Mouse (Mus musculus) hindbrain, embryonic 14.5 days (tissue): ENCODE measurements around the gene Atp12a. TPM values are rescaled to one million over a fixed set of nuclear protein-coding genes. Genes with fewer than 3 reads are reported as not detected.
A peak's percentile ranks its signal among the peaks of the same experiment; 100 is the strongest.

ENCODE experiments used
- ATAC-seq: fragments of 200-750 bp; cut with Nextera tagmentation; 2 replicates; pipeline ENCODE4 v1.8.0; 2017; ENCODE audit warnings: moderate number of reproducible peaks, mild to moderate bottlenecking, moderate TSS enrichment, moderate library complexity; ENCODE audit not compliant: low FRiP score
- DNase-seq: peaks from one replicate; pipeline ENCODE4 v3.0.0-alpha.2; 2015; ENCODE audit warnings: low spot score
- H3K27ac ChIP-seq: fragments of 300-500 bp; sonication (generic); 2 replicates; pipeline ENCODE4 v1.5.1; 2014; ENCODE audit warnings: mild to moderate bottlenecking, moderate library complexity
- H3K27me3 ChIP-seq: fragments of 300-500 bp; sonication (generic); 2 replicates; pipeline ENCODE4 v1.6.1; 2014; ENCODE audit warnings: mild to moderate bottlenecking, low read length, mixed read lengths; ENCODE audit not compliant: control insufficient read depth, insufficient read depth
- H3K36me3 ChIP-seq: fragments of 300-500 bp; sonication (generic); replicated peaks from 2 replicates; pipeline ENCODE4 v1.6.1; 2014; ENCODE audit not compliant: control insufficient read depth, insufficient read depth
- H3K4me1 ChIP-seq: fragments of 300-500 bp; sonication (generic); replicated peaks from 2 replicates; pipeline ENCODE4 v1.6.1; 2014; ENCODE audit warnings: antibody characterized with exemption, low read length, mixed read lengths; ENCODE audit not compliant: control insufficient read depth, insufficient read depth
- H3K4me2 ChIP-seq: fragments of 300-500 bp; sonication (generic); replicated peaks from 2 replicates; pipeline ENCODE4 v1.6.1; 2014; ENCODE audit warnings: mild to moderate bottlenecking, moderate library complexity
- H3K4me3 ChIP-seq: fragments of 300-500 bp; sonication (generic); replicated peaks from 2 replicates; pipeline ENCODE4 v1.5.1; 2014; ENCODE audit warnings: mild to moderate bottlenecking, low read length
- H3K9ac ChIP-seq: fragments of 300-500 bp; sonication (generic); 2 replicates; pipeline ENCODE4 v1.6.1; 2014
- H3K9me3 ChIP-seq: fragments of 300-500 bp; sonication (generic); 2 replicates; pipeline ENCODE4 v1.6.1; 2016; ENCODE audit warnings: low read length; ENCODE audit not compliant: control insufficient read depth
- WGBS: fragments of 180-500 bp; shearing (Covaris S2); extraction: QIAGEN DNeasy Blood & Tissue Kit; methylation state at CpG from one replicate; pipeline ENCODE4 v1.1.7; 2014; 5-methylcytosine and 5-hydroxymethylcytosine counted together
- polyA plus RNA-seq: library from polyadenylated mRNA; unstranded; fragments of >200 nt; fragmentation: Nextera tagmentation; extraction: Ambion mirVana; gene quantifications from 2 replicates; pipeline ENCODE4 v1.2.1, GENCODE M21; 2014

Atp12a gene
- polyA plus RNA-seq, result 0.29 and 0.35 TPM in 2 replicates

GRCm38 (mm10) chr14:56364711-56365237, at the start of gene Atp12a:
TSS of gene Atp12a (plus strand) at chr14:56365068.
- peak within 1 kb of the TSS; percentile 48 for H3K4me3 ChIP-seq

GRCm38 (mm10) chr14:56315519-56315918, 49.3 kb upstream of the Atp12a start:
- Histone ChIP-seq H3K9me3 (no peaks in the 10 kb centered on the region), H3K27me3 (no peaks in the 10 kb centered on the region), H3K4me1 (no peaks in the 10 kb centered on the region), H3K27ac (no peak overlapping the region), H3K36me3 (no peaks in the 10 kb centered on the region), H3K4me2 (no peak overlapping the region), H3K4me3 (no peak overlapping the region), H3K9ac (no peak overlapping the region)
- ATAC-seq (no peak), DNase-seq (no peak)
- 70% methylated on average over 7 of the region's 7 CpGs for WGBS

More at GRCm38 (mm10) chr14:56364711-56365237, at the start of gene Atp12a:
- Histone ChIP-seq H3K27ac (no peak within 1 kb of the TSS), H3K4me2 (peak within 1 kb of the TSS; percentile 88), H3K4me1 (no peaks in the 10 kb centered on the region), H3K9me3 (no peaks in the 10 kb centered on the region), H3K9ac (peak within 1 kb of the TSS; percentile 57), H3K27me3 (peaks cover 52% of the 10 kb centered on the region), H3K36me3 (no peaks in the 10 kb centered on the region)
- WGBS, result 1% methylated on average over 48 of the region's 48 CpGs
- ATAC-seq, result peak; percentile 55; the same call in 1 of the 2 replicates
- no peak for DNase-seq

- H3K27ac ChIP-seq, result no peak overlapping the region
- H3K4me1 ChIP-seq, result no peaks in the 10 kb centered on the region
- no peaks in the 10 kb centered on the region for H3K36me3 ChIP-seq
- H3K4me3 ChIP-seq, result no peak overlapping the region
- H3K9ac ChIP-seq, result no peak overlapping the region
- no peak overlapping the region for H3K4me2 ChIP-seq
- ATAC-seq (no peak), DNase-seq (no peak)
- H3K9me3 ChIP-seq, result no peaks in the 10 kb centered on the region
- H3K27me3 ChIP-seq, result no peaks in the 10 kb centered on the region
- WGBS, result 95% methylated on average over 4 of the region's 4 CpGs
Observed at GRCm38 (mm10) chr14:56316333-56316732, 48.5 kb upstream of the Atp12a start.

DNA sequence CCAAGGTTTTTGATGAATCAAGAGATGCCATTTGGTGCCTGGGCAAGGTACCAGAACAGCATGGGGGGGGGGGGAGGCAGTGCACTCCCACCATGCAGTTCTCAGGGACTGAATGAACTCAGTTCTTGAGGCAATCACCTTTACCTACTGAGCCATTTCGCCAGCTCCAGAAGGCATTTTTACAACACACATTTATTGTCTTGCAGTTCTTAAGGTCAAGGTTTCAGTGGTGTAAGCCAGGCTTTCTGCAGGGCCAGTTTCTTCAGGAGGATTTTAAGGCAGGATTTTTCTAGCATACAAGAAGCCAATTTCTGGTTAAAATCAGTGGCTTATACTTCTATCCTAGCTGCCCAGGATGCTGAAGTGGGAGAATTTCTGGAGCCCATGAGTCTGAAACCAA, 41.9 kb upstream of the Atp12a start:
- Histone ChIP-seq H3K4me3 (no peak overlapping the region), H3K9ac (no peak overlapping the region), H3K4me1 (no peaks in the 10 kb centered on the region), H3K27me3 (no peaks in the 10 kb centered on the region), H3K9me3 (no peaks in the 10 kb centered on the region), H3K36me3 (no peaks in the 10 kb centered on the region), H3K4me2 (no peak overlapping the region), H3K27ac (no peak overlapping the region)
- no peak for DNase-seq
- ATAC-seq, result no peak
- 84% methylated on average over 1 of the region's 1 CpGs for WGBS

- H3K4me2 ChIP-seq, result no peak overlapping the region
- no peak overlapping the region for H3K9ac ChIP-seq
- no peak overlapping the region for H3K27ac ChIP-seq
- DNase-seq (no peak), ATAC-seq (no peak)
- no peaks in the 10 kb centered on the region for H3K4me1 ChIP-seq
- no peaks in the 10 kb centered on the region for H3K27me3 ChIP-seq
- H3K36me3 ChIP-seq, result no peaks in the 10 kb centered on the region
- no peak overlapping the region for H3K4me3 ChIP-seq
- no peaks in the 10 kb centered on the region for H3K9me3 ChIP-seq
Observed at GRCm38 (mm10) chr14:56325038-56325437, 39.8 kb upstream of the Atp12a start.

GRCm38 (mm10) chr14:56333700-56334099, 31.2 kb upstream of the Atp12a start:
- no peak overlapping the region for H3K4me3 ChIP-seq
- H3K4me2 ChIP-seq, result no peak overlapping the region
- no peaks in the 10 kb centered on the region for H3K27me3 ChIP-seq
- H3K36me3 ChIP-seq, result no peaks in the 10 kb centered on the region
- no peak overlapping the region for H3K9ac ChIP-seq
- ATAC-seq (no peak), DNase-seq (no peak)
- H3K4me1 ChIP-seq, result peaks cover 7% of the 10 kb centered on the region; the same call in 1 of the 2 replicates
- H3K9me3 ChIP-seq, result no peaks in the 10 kb centered on the region
- H3K27ac ChIP-seq, result no peak overlapping the region

DNA sequence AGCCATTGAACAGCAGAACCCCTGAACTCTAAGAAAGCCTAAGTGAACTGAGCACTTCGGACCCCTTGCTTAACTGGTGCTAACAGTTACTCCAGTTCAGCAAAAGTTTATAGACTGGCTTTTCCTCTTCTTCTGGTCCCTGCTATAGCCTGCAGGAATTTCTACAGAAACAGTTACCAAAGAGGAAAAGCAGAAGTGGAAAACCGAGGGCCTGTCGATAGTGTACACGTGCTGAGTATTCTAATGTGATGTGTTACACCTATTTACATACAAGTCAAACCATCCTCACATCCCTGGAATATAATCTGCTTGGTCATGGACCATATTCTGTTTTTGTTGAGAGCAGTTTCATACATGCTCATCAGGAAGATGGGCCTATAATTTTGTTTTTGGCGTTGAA, 30.4 kb upstream of the Atp12a start:
- no peak for ATAC-seq
- no peak overlapping the region for H3K27ac ChIP-seq
- no peak overlapping the region for H3K9ac ChIP-seq
- no peak for DNase-seq
- H3K4me3 ChIP-seq, result no peak overlapping the region
- H3K27me3 ChIP-seq, result no peaks in the 10 kb centered on the region
- H3K9me3 ChIP-seq, result no peaks in the 10 kb centered on the region
- H3K4me1 ChIP-seq, result peaks cover 7% of the 10 kb centered on the region; the same call in 1 of the 2 replicates
- H3K4me2 ChIP-seq, result no peak overlapping the region
- H3K36me3 ChIP-seq, result no peaks in the 10 kb centered on the region
- WGBS, result 91% methylated on average over 5 of the region's 5 CpGs

- Histone ChIP-seq H3K27me3 (no peaks in the 10 kb centered on the region), H3K36me3 (no peaks in the 10 kb centered on the region), H3K9me3 (no peaks in the 10 kb centered on the region), H3K4me3 (no peak overlapping the region), H3K9ac (no peak overlapping the region), H3K27ac (no peak overlapping the region), H3K4me1 (peaks cover 7% of the 10 kb centered on the region; the same call in 1 of the 2 replicates), H3K4me2 (no peak overlapping the region)
- DNase-seq (no peak), ATAC-seq (no peak)
- WGBS, result 96% methylated on average over 10 of the region's 10 CpGs
Observed at GRCm38 (mm10) chr14:56336032-56336431, 28.8 kb upstream of the Atp12a start.

DNA sequence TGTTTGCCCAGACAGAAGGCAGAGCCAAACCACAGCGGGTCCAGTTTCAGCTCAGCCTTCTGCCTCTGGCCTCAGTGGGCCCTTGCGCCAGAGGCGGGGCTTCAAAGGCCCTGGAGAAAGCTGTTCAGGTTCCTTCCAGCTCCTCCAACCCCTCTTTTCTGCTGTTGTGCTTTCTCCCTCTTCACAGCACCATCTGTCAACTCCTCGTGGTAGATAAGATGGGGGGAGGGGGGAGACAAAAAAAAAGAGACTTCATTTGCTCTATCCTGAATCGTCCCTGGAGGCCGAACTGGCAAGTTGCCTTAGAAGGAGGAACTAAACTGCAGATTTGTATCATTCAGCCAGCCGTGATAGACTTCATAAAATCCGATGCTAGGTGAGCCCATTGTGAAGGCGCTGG, 27.8 kb upstream of the Atp12a start:
- DNase-seq, result peak; percentile 48

DNA sequence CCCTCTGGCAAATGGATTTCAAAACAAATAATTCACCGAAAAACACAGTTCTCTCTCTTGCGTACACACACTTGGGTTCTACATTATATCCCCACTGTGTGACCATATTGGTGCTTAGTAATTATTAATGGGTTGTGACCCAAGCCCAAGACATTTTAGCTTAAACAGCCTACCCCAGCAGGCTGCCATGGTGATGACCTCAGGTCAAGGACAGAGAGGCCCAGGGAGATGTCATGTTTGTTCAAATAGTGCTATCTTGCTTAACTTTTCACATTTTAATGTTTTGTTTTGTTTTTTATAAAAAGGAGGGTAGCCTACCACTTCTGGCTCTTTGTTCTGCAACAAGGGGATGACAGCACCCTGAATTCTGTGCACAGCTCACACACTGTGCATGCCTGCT, 27.2 kb upstream of the Atp12a start:
- DNase-seq, result no peak
- Histone ChIP-seq H3K4me3 (no peak overlapping the region), H3K27me3 (no peaks in the 10 kb centered on the region), H3K9me3 (no peaks in the 10 kb centered on the region), H3K4me2 (no peak overlapping the region), H3K4me1 (peaks cover 7% of the 10 kb centered on the region; the same call in 1 of the 2 replicates), H3K27ac (no peak overlapping the region), H3K36me3 (no peaks in the 10 kb centered on the region), H3K9ac (no peak overlapping the region)
- ATAC-seq, result no peak
- 83% methylated on average over 2 of the region's 2 CpGs for WGBS

More for the DNA sequence above, 27.8 kb upstream of the Atp12a start:
- Histone ChIP-seq H3K4me1 (peaks cover 7% of the 10 kb centered on the region; the same call in 1 of the 2 replicates), H3K9me3 (no peaks in the 10 kb centered on the region), H3K9ac (no peak overlapping the region), H3K27ac (no peak overlapping the region), H3K36me3 (no peaks in the 10 kb centered on the region), H3K27me3 (no peaks in the 10 kb centered on the region), H3K4me3 (no peak overlapping the region), H3K4me2 (no peak overlapping the region)
- no peak for ATAC-seq
- WGBS, result 52% methylated on average over 9 of the region's 9 CpGs
